Comparison of ENCODE assay signal across 33 mouse cellular contexts in the genomic region with DNA sequence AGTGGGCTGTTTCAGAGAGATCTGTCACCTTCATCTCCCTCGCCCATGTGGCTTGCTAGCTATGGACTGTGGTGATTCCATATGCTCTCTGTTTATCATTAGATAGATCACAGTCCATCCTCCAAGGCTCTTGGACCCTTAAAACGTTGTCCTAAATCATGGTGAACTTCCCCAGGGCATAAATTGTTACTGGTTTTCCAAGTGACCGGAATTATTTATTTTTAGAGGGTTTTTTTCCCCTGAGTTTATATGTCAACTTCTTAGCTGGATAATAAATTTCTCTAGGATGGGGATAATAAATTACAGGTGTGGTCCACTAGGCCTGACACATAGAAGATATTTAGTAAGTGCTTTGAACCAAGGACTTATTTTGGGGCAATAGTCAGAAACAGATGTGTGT.
"Had no signal": no experiment of that assay in that cellular context is flagged by ENCODE, and none has a peak within 500 bp of the region (broad histone marks: within the 10 kb centered on the region; RNA-seq: fewer than 3 reads in every experiment).

No protein-coding gene starts in this region.

- DNase-seq: heart, postnatal 14 days; heart, postnatal 36 days; heart, postnatal 4 days; kidney, adult 11 months; kidney, adult 18-20 months; kidney, adult 2 months; kidney, adult 8-10 months; kidney, adult 9 months; kidney, postnatal 10 days; kidney, postnatal 14 days; kidney, postnatal 25 days; kidney, postnatal 36 days; kidney, postnatal 4 days; layer of hippocampus, adult 9-11 months; layer of hippocampus, postnatal 36 days had no signal

- H3K4me2 ChIP-seq: heart, embryonic 11.5 days; heart, embryonic 12.5 days; heart, embryonic 13.5 days; heart, embryonic 15.5 days; hindbrain, embryonic 12.5 days; hindbrain, embryonic 13.5 days; hindbrain, embryonic 14.5 days; hindbrain, embryonic 15.5 days; intestine, embryonic 15.5 days; kidney, embryonic 15.5 days had no signal

- H3K27ac ChIP-seq: heart, embryonic 10.5 days; heart, embryonic 13.5 days; heart, embryonic 15.5 days; hindbrain, embryonic 10.5 days; hindbrain, embryonic 12.5 days; hindbrain, embryonic 13.5 days; hindbrain, embryonic 14.5 days; hindbrain, embryonic 15.5 days; hindbrain, postnatal 0 days; intestine, embryonic 15.5 days; kidney, embryonic 15.5 days; kidney, postnatal 0 days; layer of hippocampus, adult 2 months had no signal

- H3K27me3 ChIP-seq: heart, embryonic 12.5 days; heart, embryonic 13.5 days; heart, embryonic 15.5 days; hindbrain, embryonic 12.5 days; hindbrain, embryonic 13.5 days; hindbrain, embryonic 15.5 days; intestine, embryonic 15.5 days; kidney, embryonic 15.5 days had no signal

- H3K4me1 ChIP-seq: heart, embryonic 10.5 days; heart, embryonic 12.5 days; heart, embryonic 13.5 days; heart, embryonic 15.5 days; hindbrain, embryonic 12.5 days; hindbrain, embryonic 13.5 days; hindbrain, embryonic 15.5 days; intestine, embryonic 15.5 days; kidney, embryonic 15.5 days had no signal

- H3K4me3 ChIP-seq: heart, embryonic 10.5 days; heart, embryonic 12.5 days; heart, embryonic 13.5 days; heart, embryonic 15.5 days; hindbrain, embryonic 10.5 days; hindbrain, embryonic 12.5 days; hindbrain, embryonic 13.5 days; hindbrain, embryonic 15.5 days; intestine, embryonic 15.5 days; kidney, embryonic 15.5 days; layer of hippocampus, adult 2 months had no signal

- ATAC-seq: hindbrain, embryonic 16.5 days; hindbrain, postnatal 0 days; inflammation-experienced regulatory T-cells, adult 6 months; intestine, embryonic 15.5 days; intestine, embryonic 16.5 days had no signal

- H3K9me3 ChIP-seq: heart, embryonic 10.5 days; heart, embryonic 12.5 days; heart, embryonic 13.5 days; heart, embryonic 15.5 days; hindbrain, embryonic 10.5 days; hindbrain, embryonic 12.5 days; hindbrain, embryonic 13.5 days; hindbrain, embryonic 15.5 days; intestine, embryonic 15.5 days; kidney, embryonic 15.5 days had no signal

- H3K9ac ChIP-seq: heart, embryonic 12.5 days; heart, embryonic 13.5 days; heart, embryonic 15.5 days; hindbrain, embryonic 12.5 days; hindbrain, embryonic 13.5 days; hindbrain, embryonic 14.5 days; hindbrain, embryonic 15.5 days; intestine, embryonic 15.5 days; kidney, embryonic 15.5 days had no signal

- H3K36me3 ChIP-seq: heart, embryonic 10.5 days; heart, embryonic 12.5 days; heart, embryonic 13.5 days; heart, embryonic 15.5 days; hindbrain, embryonic 10.5 days; hindbrain, embryonic 12.5 days; hindbrain, embryonic 13.5 days; hindbrain, embryonic 15.5 days; intestine, embryonic 15.5 days; kidney, embryonic 15.5 days had no signal
